Mouse (Mus musculus) forebrain, embryonic 16.5 days (tissue): ENCODE measurements around the gene Rhbg. TPM values are rescaled to one million over a fixed set of nuclear protein-coding genes. Genes with fewer than 3 reads are reported as not detected.
"Not testable (repeated sequence)": the region's sequence is repeated elsewhere in the genome, so short reads cannot be mapped to it uniquely, and the experiment has no call there.

Experiments
- ATAC-seq: fragments of 200-750 bp; cut with Nextera tagmentation; 2 replicates; pipeline ENCODE4 v1.8.0; 2017; ENCODE audit warnings: mild to moderate bottlenecking, moderate library complexity
- H3K27ac ChIP-seq: fragments of 300-500 bp; sonication (generic); 2 replicates; pipeline ENCODE4 v1.5.1; 2014; ENCODE audit warnings: low read length, control low read depth
- H3K27me3 ChIP-seq: fragments of 300-500 bp; sonication (generic); replicated peaks from 2 replicates; pipeline ENCODE4 v1.6.1; 2014; ENCODE audit warnings: low read length; ENCODE audit not compliant: control insufficient read depth, insufficient read depth
- H3K36me3 ChIP-seq: fragments of 300-500 bp; sonication (generic); 2 replicates; pipeline ENCODE4 v1.6.1; 2014; ENCODE audit not compliant: control insufficient read depth, insufficient read depth
- H3K4me1 ChIP-seq: fragments of 300-500 bp; sonication (generic); replicated peaks from 2 replicates; pipeline ENCODE4 v1.6.1; 2014; ENCODE audit warnings: low read length; ENCODE audit not compliant: control insufficient read depth, insufficient read depth
- H3K4me2 ChIP-seq: fragments of 300-500 bp; sonication (generic); 2 replicates; pipeline ENCODE4 v1.6.1; 2014; ENCODE audit warnings: mild to moderate bottlenecking, low read length, control low read depth
- H3K4me3 ChIP-seq: fragments of 300-500 bp; sonication (generic); replicated peaks from 2 replicates; pipeline ENCODE4 v1.5.1; 2014; ENCODE audit warnings: mild to moderate bottlenecking, low read length, control low read depth
- H3K9ac ChIP-seq: fragments of 300-500 bp; sonication (generic); replicated peaks from 2 replicates; pipeline ENCODE4 v1.6.1; 2014; ENCODE audit warnings: low read depth, low read length, control low read depth
- H3K9me3 ChIP-seq: fragments of 300-500 bp; sonication (generic); 2 replicates; pipeline ENCODE4 v1.6.1; 2016; ENCODE audit warnings: low read length; ENCODE audit not compliant: control insufficient read depth
- WGBS: fragments of 180-500 bp; shearing (Covaris S2); extraction: QIAGEN DNeasy Blood & Tissue Kit; methylation state at CpG from one replicate; pipeline ENCODE4 v1.1.7; 2014; 5-methylcytosine and 5-hydroxymethylcytosine counted together
- polyA plus RNA-seq: library from polyadenylated mRNA; unstranded; fragments of >200 nt; fragmentation: Nextera tagmentation; extraction: Ambion mirVana; gene quantifications from 2 replicates; pipeline ENCODE4 v1.2.1, GENCODE M21; 2015

The Rhbg gene
- polyA plus RNA-seq, 1 experiment from 2014 or later, result not detected

- H3K9ac ChIP-seq, H3K4me1 ChIP-seq, ATAC-seq, H3K27me3 ChIP-seq, H3K9me3 ChIP-seq, H3K4me3 ChIP-seq, H3K27ac ChIP-seq, H3K4me2 ChIP-seq, H3K36me3 ChIP-seq: not testable (repeated sequence)
- WGBS, result no CpG with 5 or more reads among the region's 2 CpGs
Measured at GRCm38 (mm10) chr3:88285565-88285895, 31.0 kb upstream of the Rhbg start.

DNA sequence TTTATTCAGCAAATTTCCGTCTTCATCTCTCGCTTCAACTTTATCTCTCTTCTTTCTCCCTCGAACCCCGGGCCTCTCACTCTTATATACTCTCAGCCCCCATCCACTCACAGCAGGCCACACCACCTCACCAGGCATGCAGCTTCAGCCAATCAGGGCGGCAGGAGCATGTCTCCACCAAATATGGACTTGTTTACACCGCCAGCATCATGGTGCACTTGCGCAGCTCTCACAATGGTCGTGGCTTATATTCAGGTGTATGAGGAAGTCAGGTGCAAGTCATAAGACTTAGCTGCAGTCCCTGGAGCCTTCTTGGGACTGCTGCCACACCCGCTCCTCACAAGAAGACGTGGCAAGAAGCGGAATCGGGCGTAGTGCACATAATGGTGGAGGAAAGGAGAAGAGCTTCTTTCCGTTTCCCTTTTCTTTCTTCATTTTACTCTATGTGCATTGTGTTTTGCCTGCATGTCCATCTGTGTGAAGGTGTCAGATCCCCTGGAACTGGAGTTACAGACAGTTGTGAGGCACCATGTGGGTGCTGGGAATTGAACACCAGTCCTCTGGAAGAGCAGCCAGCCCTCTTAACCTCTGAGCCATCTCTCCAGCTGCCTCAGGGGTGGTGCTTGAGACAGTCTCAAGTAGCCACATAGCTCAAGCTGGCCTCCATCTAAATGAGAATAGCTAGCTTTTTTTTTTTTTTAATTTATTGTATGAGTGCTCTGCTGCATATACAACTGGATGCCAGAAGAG is 30.5 kb upstream of the Rhbg start:
- not testable (repeated sequence) for H3K27me3 ChIP-seq, H3K4me2 ChIP-seq, H3K27ac ChIP-seq, H3K9ac ChIP-seq, ATAC-seq, H3K9me3 ChIP-seq, H3K36me3 ChIP-seq, H3K4me1 ChIP-seq, H3K4me3 ChIP-seq
- 95% methylated on average over 14 of the region's 14 CpGs for WGBS

DNA sequence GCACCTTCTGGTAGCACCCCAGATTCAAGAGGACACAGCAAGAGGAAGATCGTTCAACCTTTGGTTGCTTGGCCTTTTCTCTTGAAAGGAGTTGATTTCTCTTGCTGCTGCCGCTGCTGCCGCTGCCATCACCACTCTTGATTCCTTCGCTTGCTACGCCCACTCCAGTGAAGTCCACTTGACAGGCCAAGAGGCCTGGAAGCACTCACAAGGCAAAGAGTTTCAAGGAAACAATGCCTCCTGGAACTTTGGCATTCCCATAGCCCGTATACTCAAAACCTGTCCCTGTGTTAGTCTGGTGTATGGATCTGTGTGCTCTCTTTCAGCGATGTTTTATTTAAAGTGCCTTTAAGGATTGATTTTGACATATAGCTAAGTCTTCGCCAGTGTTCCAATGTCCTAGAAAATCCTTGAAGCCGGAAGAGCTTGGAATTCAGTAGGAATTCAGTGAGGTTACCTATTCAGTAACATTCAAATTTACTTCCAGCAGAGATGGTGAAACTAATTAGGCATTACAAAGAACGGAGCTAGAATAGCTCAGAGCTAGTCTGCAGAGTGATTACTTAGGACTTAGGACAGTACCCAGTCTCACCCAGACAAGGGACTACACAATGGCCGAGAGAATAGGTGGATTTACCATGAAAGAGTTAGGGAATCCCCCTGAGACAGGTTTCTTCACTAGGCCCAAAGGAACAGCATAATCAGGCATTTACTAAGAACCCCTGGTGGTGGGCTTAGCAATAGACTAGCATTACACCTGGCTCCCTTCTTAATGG is 26.8 kb upstream of the Rhbg start:
- not testable (repeated sequence) for H3K4me1 ChIP-seq, H3K9ac ChIP-seq, H3K27me3 ChIP-seq, H3K4me2 ChIP-seq, H3K36me3 ChIP-seq, H3K4me3 ChIP-seq, H3K9me3 ChIP-seq, H3K27ac ChIP-seq, ATAC-seq
- WGBS, result 45% methylated on average over 11 of the region's 11 CpGs

DNA sequence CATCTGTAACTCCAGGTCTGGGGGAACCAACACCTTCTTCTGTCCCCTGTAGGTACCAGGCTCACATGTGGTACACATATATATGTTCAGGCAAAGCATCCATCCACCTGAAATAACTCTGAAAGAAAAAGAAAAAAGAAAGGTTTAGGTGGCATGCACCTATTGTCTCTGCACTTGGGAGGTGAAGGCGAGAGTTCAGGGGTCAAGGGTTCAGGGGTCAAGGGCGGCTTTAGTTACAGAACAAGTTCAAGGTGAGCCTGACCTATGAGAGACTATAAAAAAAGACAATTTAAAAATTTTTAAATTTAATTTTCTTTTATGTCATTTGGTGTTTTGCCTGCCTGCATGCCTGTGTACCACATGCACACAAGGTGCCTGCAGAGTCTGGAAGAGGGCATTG is 25.5 kb upstream of the Rhbg start:
- ATAC-seq, result no peak
- H3K27ac ChIP-seq, result no peak overlapping the region
- WGBS, result 97% methylated on average over 2 of the region's 2 CpGs
- H3K4me1 ChIP-seq, result no peaks in the 10 kb centered on the region
- no peak overlapping the region for H3K9ac ChIP-seq
- H3K4me2 ChIP-seq, result no peak overlapping the region
- no peaks in the 10 kb centered on the region for H3K36me3 ChIP-seq
- H3K4me3 ChIP-seq, result no peak overlapping the region
- no peaks in the 10 kb centered on the region for H3K9me3 ChIP-seq
- no peaks in the 10 kb centered on the region for H3K27me3 ChIP-seq

DNA sequence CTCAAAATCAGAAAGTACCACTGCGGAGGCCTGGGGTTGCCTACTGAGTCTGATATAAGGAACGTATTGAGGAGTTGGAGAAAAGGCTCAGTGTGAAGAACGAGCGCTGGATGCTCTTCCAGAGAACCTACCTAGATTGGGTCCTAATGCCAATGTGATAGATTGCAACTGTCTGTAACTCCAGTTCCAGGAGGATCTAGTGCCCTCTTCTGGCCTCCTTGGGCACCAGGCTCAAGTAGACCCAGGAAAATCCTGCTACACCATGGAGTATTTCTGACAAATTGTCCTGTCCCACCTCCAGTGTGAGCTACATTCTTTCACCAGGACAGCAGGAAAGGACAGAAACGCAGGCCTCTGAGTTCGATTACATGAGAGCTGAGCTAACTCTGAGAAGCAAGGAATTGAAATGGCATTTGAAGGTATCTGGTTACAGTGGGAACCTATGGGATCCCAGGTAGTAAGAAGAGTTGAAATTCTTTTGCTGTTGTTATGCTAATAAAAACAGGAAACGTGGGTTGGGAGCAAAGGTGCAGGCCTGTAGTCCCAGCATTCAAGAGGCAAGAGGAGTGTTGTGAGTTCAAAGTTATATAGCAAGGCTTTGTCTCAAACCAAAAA is 22.1 kb upstream of the Rhbg start:
- no peak overlapping the region for H3K9ac ChIP-seq
- no peak overlapping the region for H3K4me3 ChIP-seq
- ATAC-seq, result no peak
- H3K4me1 ChIP-seq, result no peaks in the 10 kb centered on the region
- H3K9me3 ChIP-seq, result no peaks in the 10 kb centered on the region
- H3K27me3 ChIP-seq, result no peaks in the 10 kb centered on the region
- H3K4me2 ChIP-seq, result no peak overlapping the region
- H3K27ac ChIP-seq, result no peak overlapping the region
- no peaks in the 10 kb centered on the region for H3K36me3 ChIP-seq
- 52% methylated on average over 7 of the region's 7 CpGs for WGBS

- H3K4me1 ChIP-seq, result no peaks in the 10 kb centered on the region
- H3K36me3 ChIP-seq, result no peaks in the 10 kb centered on the region
- no peak overlapping the region for H3K9ac ChIP-seq
- no peaks in the 10 kb centered on the region for H3K9me3 ChIP-seq
- no peak for ATAC-seq
- H3K27ac ChIP-seq, result no peak overlapping the region
- no peak overlapping the region for H3K4me2 ChIP-seq
- H3K27me3 ChIP-seq, result no peaks in the 10 kb centered on the region
- H3K4me3 ChIP-seq, result no peak overlapping the region
- WGBS, result 75% methylated on average over 2 of the region's 2 CpGs
Measured at GRCm38 (mm10) chr3:88276121-88276520, 21.6 kb upstream of the Rhbg start.

GRCm38 (mm10) chr3:88274002-88274401 is 19.5 kb upstream of the Rhbg start:
- H3K4me3 ChIP-seq, result no peak overlapping the region
- H3K9ac ChIP-seq, result no peak overlapping the region
- WGBS, result 96% methylated on average over 4 of the region's 4 CpGs
- no peak for ATAC-seq
- H3K4me1 ChIP-seq, result no peaks in the 10 kb centered on the region
- H3K27ac ChIP-seq, result no peak overlapping the region
- H3K27me3 ChIP-seq, result no peaks in the 10 kb centered on the region
- H3K36me3 ChIP-seq, result no peaks in the 10 kb centered on the region
- no peaks in the 10 kb centered on the region for H3K9me3 ChIP-seq
- H3K4me2 ChIP-seq, result no peak overlapping the region

DNA sequence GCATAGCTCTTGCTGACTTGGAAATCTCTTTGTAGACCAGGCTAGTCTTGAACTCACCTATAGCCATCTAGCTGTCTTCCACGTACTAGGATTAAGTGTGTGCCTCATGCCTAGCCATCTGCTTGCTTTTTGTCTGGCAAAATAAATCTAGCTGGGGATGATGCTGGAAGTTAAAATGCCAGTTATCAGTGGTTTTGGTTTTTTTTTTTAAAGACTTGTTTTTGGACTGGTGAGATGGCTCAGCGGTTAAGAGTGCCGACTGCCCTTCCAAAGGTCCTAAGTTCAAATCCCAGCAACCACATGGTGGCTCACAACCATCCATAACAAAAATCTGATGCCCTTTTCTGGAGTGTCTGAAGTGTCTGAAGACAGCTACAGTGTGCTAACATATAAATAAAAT is 17.4 kb upstream of the Rhbg start:
- Histone ChIP-seq H3K9ac (no peak overlapping the region), H3K27me3 (no peaks in the 10 kb centered on the region), H3K27ac (no peak overlapping the region), H3K4me2 (no peak overlapping the region), H3K36me3 (no peaks in the 10 kb centered on the region), H3K4me3 (no peak overlapping the region), H3K9me3 (no peaks in the 10 kb centered on the region), H3K4me1 (no peaks in the 10 kb centered on the region)
- ATAC-seq, result no peak
- 93% methylated on average over 3 of the region's 3 CpGs for WGBS

DNA sequence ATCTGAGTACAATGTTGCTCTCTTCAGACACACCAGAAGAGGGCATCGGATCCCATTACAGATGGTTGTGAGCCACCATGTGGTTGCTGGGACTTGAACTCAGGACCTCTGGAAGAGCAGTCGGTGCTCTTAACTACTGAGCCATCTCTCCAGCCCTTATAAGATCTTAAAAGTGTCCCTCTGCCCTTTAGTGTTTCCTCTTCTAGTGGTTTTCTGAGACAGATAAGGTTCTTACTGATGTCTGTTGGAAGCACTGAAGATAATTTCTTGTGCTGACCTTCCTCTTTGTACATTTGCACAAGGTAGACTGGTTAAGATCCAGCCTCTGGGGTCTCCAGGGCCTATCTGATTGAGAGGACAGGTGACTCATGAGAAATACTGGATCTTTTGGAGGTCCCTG is 16.8 kb upstream of the Rhbg start:
- not testable (repeated sequence) for H3K4me2 ChIP-seq
- 94% methylated on average over 2 of the region's 2 CpGs for WGBS

More for the DNA sequence above, 16.8 kb upstream of the Rhbg start:
- H3K9me3 ChIP-seq, H3K9ac ChIP-seq, H3K27me3 ChIP-seq, H3K36me3 ChIP-seq, H3K27ac ChIP-seq, ATAC-seq, H3K4me1 ChIP-seq, H3K4me3 ChIP-seq: not testable (repeated sequence)
